Mouse (Mus musculus) right cerebral cortex, postnatal 14 days (tissue): ENCODE measurements around the gene Kcnma1.

Experiments used
- DNase-seq: peaks from one replicate; pipeline ENCODE4 v3.0.0; 2022

The Kcnma1 gene

DNA sequence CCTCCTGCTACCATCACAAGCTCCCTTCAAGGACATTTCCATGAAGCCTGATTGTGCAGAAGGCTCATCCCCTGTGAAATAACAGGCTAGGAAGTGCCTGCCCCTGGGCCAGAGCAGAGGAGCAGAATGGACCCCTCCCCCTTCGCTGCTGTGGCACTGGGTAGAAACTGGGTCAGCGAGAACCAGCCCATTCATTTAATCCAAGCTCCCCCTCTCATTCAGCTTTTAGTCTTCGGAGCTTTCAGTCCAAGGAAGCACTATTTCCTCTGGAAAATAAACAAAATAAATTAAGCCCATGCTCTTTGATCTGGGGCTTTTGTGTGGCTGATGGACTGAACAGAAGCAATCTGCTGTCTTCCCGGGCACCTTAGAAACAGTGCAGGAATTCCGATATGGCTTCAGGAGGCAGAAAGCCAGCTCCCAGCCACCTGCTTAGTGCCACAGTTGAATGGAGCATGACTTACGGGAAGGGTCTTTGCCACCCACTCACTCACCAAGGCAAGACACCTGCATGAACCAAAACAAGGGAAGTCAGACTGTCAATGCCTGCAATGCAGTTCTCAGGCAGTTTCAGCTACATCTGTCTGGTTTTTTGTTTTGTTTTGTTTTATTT, 165.7 kb downstream of the Kcnma1 start:
- peak; percentile 24 for DNase-seq

DNA sequence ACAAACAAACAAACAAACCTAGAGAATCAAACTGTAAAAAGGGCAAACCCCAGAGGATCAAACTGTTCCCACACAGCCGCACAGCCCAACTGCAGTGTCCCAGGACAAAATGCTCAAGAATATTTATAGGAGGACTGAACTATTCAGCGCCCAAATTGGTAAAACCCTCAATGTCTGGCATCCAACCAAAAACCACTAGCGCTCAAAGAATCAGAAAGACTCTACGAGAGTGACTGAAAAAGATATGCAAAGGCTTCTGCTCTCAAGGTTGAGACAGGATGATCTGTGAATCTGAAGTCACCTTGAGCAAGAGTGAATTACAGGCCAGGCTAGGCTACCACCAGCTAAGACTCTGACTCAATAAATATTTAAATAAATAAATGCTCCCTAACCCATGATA, 167.6 kb downstream of the Kcnma1 start:
- DNase-seq: no peak

DNA sequence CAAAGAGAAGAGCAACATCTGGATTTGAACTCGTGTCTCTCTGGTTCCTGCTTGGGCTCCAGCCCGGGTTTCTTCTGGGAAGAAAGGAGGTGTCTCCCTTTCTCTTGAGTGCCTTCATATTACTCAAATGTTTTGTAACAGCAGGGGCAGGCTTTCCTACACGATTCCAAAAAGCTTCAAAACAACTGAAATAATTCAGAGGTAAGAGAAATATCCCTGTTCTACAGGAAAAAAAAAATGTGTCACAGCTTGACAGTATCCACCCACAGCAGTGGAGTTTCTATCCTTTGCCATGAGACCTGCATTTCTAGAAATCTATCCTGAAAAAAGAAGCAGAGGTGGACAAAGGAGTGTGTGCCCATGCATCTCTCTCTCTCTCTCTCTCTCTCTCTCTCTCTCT, 172.3 kb downstream of the Kcnma1 start:
- no peak for DNase-seq

DNA sequence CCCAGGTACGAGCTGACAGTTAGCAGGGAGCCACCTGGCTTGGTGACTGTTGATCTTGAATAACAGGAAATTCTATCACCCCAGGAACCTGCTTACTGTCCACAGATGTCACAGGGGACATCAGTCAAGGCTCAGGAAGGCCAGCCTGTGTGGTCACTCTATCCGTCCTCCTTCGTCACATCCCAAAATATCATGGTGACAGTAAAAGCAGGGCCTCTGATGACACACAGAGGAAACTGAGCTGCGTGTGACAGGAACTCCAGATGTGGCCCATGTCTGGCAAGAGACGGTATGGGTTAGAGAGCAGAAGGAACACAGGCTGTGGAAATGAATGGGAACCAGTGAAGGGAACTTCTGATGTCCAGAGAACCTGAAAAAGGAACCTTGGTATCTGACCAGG, 174.7 kb downstream of the Kcnma1 start:
- DNase-seq: no peak

DNA sequence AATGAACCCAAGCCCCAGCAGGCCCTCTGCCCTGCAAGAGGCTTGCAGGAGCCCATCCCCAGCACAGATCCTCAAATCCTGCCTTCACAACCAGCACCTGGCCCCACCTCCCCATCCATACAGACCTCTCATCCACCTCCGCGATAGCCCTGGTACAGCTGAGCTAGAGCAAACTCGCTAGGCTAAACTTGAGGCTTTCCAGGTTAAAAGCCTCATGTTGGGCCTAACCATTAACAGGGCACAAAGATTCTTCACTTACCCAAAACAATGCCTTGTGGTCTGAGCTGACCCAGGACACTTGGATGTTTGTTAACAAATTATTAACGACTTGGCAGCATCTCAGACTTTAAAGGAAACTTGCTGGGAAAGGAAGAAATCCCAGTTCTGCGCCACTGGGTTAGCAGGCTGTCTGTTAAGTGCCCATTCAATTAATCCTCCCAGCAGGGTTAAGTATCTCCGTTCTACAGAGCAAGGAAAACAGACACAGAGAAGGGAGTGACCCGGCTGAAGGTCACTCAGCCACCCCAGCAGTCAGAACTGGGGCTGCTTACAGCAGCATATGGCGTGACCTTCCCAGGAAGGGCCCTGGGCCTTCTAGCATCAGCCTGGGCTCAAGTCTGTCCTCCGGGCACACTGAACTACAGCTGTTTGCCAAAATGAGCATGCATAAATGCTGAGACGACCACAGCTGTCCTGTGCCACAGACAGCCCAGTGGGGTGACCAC, 178.7 kb downstream of the Kcnma1 start:
- no peak for DNase-seq

DNA sequence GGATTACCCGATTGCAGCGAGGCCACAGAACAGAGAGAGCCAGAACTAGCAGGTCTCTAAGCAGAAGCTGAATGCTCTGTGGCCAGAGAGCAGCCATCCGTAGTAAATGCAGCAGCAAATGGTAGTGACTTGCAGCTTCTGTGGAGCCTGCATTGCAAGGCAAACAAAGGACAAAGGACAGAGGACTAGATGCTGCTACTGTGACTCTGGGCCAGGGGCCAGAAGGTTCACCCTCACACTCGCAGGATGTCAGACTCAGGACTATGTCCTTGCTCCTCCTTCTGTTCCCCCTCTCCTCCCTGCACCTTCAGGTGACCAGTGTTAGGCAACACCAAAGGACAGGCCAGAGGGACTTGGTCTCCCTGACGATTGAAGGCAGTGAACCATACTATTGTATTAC, 183.0 kb downstream of the Kcnma1 start:
- no peak for DNase-seq

DNA sequence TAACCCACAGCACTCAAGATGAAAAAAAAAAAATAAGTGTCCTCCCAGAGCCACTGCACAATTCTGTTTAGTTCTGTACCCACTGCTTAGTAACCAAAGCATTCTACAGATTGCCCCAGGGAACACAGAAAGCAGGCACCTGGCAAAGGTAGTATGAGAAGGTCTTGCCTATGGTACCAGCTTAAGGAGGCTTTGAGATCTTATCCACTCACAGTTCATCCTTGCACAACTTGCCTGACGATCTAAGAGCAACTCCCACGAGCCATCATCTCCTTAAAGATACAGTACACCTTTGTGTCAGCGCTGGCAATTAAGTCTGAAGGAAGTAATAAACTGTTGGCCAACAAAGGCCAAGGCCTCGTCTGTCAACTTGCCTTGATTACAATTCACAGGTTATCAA, 184.0 kb downstream of the Kcnma1 start:
- DNase-seq: no peak

DNA sequence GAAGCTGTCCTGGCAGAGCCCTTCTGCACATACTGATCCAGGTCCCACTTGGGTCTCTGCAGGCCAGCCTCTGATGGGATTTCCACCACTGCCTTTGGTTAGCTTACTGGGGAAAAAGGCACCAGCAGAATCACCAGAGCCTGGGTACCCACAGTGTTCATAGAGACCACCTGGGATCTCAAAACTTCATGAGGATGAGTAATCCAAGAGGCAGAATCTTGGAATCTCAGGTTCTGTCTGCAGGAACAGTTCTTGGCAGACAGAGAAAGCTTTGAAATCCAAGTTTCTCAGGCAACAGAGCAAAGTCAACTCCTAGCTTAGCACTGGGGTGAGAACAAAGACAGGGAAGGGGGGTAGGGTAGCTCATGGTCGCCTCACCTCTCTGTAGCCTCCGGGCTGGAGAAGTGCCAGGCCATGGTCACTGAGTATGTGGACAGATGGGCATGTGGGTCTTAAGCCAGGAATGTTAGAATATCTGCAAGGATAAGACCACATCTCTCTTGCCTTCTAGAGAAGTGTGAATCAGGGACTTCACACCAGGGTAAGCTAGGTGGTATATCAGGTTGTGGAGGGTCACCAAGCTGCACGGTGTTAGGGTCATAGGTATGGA, 185.5 kb downstream of the Kcnma1 start:
- peak; percentile 28 for DNase-seq

DNA sequence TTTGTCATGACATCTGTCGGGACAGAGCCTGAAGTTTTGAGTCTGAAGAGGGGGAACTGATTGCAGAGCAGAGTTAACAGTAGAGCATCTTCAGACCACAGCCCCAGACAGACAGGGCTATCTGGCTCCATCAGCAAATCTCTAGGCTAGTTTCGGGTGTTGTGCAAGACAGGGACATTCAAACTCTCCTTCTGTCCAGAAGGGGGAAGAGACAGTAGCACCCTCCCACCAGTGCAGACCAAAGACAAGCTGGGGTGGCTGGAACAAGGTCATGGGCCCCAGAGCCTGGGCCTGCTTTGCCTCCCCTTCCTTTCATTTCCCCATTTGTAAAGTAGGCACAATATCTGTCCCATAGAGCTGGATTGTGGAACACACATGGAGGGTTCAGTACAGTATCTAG, 189.4 kb downstream of the Kcnma1 start:
- no peak for DNase-seq

DNA sequence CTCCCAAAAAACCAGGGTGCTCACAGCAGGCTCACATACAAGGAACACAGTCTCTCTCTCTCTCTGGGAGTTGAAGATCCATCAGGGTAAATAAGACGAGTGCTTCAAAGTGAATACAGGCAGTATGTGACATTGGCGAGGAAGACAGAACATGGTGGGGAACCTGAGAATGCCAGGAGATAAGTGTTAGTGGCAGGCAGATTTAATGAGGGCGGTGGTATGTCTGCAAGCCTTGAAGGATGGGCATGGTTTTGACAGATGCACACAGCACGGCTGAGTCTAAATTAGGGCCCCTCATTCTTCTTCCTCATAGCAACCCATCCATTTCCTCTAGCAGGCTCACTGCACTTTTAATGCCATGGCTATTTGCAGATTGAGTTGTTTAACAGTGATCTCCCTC, 190.0 kb downstream of the Kcnma1 start:
- DNase-seq: no peak

DNA sequence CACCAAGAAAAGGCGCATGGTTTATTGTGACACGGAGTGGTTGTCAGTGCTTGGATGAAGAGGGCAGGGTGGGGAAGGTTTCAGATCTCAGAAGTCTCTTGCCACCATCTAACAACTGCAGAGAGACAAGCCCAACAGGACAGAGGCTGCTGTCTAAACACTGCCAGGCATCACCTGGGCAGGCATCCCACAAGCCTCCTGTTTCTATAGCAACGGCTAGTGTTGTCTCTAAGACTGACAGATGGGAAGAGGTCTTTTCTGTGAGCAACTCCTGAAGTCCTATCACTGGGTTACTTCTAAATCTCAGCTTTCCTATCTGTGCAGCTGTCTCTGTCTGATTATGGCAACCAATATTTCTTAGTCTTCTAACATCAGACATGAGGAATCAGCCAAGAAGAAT, 196.7 kb downstream of the Kcnma1 start:
- no peak for DNase-seq

DNA sequence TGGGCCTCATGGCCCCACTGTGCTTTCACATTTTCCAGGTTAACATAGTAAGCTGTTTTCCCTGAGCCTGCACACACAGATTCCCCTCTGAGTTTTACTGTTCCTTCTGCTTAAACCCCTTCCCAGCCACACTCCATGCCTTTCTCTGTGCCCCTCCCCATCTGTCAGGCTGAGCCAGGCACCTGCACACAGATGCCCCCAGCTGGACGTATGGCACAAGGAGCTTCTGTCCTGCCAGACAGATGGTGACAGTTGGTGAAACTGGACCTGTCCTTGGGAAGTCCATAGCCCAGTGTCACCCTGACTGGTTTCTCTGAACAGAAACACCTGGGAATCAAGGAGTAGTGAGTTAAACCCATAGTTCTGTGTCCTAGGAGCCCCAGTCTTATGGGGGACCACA, 204.2 kb downstream of the Kcnma1 start:
- no peak for DNase-seq

DNA sequence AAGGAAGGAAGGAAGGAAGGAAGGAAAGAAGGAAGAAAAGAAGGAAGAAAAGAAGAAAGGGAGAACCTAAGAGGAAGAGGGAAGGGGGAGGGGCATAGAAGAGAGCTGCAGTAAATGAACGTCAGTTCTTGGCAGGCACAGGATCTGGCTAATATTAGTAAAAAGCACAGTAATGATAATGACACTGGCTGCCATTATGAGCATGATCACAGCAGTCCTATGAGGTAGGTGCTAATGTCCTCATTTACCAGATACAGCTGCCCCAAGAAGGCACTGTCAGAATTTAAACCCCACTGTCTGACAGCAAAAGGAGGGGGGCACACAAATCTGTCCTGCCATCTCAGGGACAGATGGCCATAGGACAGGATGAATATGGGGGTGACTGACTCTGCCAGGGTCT, 205.2 kb downstream of the Kcnma1 start:
- DNase-seq: no peak

DNA sequence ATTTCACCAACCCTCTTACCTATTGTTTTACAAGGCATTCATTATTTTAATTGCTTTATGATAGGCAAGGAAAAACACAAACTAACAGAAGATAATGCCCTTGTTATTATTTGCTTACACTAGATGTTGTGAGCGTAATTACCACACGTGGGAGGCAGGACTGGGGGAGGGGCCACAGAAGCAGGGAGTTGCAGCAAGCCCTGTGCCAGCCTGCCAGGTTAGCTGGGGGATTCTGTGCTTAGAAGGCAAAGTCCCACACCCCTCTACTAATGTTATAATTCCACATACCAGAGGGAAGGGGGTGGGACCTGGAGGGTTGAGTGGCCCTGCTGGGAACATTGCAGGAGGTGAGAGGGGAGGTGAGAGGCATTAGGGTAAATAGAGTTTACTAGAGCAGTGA, 207.9 kb downstream of the Kcnma1 start:
- DNase-seq: no peak

DNA sequence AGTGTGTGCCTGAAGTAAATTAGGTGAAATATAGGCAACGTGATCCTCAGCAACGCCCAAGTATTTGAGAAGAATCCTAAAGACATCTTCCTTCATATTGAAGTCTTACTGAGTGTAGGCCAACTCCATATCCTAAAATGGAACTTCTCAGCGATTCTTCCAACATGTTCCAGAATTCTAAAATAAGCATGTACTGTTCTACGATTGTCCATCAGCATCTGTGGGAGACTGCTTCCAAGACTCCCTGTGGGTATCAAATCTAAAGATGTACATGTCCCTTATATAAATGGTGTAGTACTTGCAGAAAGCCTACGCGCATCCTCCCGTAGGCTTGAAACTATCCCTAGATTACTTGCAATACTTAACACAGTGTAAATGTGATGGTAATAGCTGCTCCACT, 217.4 kb downstream of the Kcnma1 start:
- no peak for DNase-seq

DNA sequence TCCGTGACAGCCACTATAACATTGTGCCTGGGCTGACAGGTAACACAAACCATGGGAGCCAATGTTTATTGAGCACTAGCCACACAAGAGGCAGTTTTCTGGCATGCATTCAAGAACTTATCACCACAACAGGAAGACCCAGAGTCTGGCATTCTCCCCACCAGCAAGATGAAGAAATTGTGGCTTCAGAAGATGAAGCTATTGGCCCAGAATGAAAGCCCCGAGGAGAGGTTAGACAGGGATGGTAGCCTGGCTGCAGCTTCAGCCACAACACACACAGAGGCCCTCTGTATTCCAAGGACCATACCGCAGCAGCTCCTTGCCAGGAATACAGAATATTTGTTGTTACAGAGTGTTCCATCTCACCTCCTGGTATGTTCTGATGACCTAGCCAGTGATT, 221.6 kb downstream of the Kcnma1 start:
- DNase-seq: no peak

DNA sequence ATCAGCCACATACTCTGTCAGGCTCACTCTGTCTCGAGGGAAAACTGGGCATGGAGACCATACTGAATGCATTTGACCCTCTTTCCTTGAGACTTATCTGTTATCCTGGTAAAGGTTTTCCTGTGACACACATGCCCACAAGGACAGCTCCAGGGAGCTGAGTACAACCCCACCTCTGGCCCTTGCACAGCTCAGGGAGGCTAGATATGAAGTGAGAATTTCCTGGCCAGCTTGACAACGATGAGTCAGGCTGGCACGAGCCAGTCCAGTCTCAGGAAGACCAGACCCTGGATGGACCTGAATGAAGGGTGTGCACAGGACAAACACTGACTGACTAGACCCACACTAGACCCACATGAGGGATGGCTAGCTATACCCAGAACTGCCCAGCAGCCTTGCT, 222.2 kb downstream of the Kcnma1 start:
- no peak for DNase-seq

DNA sequence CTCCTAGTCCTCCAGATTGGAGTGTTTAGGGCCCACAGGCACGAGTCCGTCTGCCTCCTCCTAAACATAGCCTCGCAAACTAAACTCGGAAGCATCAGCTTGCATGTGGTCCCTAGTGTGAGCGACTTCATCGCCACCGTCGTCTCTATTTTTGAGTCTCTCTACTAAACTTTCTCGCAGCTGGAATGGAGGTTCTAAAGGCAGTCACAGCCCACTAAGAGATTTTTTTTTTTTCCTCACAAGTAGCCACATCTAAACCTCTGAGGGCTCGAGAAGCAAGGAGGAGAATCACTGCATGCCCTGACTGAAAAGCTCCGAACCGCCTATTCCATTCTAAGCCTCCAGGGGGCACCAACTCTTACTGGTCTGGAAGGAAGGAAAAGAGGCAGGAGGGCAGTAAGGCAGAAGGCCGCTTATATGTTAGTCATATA, 223.0 kb downstream of the Kcnma1 start:
- peak; percentile 70 for DNase-seq

DNA sequence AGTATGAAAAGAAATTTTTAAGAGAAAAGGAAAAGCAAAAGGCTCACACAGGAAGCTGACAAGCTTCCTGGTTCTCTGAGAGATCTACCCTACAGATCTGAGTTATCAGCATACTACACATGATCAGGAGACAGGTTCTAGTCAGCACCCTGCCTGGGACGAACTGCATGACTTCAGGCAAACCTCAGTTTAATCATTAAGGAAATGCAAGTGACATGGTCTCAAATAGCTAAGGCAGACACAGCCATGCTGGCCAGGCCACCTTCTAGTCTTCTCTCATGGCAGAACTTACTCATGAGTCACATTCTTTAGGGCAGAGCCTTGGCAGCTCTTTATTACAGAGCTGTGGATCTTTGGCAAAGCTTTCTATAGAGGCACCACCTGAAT, 227.6 kb downstream of the Kcnma1 start:
- no peak for DNase-seq

DNA sequence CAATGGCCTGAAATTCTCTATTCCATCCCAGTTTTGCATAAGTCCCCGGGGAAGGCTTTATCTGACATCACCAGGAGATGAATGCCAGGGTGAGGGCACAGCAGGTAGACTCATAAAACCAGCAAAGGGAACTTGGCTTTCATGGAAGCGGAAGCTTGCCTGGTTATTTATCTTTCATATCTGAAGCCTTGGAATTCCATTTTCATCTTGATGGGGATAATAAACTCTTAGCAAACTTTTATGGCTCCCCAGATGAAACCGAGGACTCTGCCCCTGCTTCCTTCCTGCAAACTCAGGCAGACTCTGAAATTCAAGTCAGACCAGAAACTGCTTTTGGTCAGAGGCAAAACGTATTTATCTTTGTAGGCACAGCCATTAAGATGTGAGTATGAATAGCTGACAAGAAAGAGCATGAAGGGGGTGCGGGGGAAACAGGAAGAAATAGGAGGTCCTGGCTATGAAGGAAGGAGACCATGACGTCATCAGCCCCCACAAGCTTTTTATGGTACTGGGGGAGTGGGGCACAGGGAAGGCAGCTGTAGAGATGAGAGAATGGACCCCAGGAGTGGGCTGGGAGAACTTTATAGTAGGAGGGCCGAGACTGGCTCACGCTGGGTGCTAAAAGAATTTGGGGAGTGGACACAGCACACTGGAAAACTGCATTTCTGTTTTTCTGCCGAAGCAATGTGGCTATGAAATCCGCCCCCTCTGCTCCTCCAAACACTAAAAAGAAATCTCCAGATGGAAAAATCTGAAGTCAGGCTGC, 228.2 kb downstream of the Kcnma1 start:
- peak; percentile 32 for DNase-seq

DNA sequence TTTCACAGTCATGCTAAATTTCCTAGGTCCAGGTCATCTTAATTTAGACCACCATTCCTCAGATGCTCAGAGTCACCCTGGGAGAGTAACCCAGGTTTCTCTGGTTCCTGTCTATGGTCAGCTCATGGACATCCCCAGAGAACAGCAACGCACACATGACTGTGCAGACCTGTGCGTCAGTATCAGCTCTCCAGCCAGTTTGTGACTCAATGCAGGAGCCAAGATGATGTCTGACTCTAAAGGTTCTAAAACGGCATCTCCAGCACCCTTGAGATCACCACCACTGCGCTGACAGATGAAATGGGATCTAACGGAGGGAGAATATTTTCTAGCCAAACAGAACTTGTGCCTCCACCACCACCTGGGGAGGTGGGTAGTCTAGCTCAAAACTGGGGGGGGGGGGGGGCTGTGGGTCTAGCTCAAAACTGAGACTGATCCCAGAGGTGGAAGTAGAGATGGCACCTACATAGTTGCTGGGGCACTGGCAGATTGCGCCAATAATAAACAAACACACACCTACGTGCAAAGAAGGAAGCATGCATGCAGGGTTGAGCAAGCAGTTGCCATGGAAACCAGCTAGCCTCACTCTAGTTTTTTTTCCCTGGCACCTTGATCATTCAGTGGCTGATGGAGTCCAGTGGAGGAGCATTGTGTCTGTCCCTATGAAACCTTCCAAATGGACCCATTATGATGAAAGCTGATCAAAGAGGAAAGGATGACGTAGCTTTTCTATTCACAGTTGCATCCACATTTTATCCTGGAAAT, 231.3 kb downstream of the Kcnma1 start:
- no peak for DNase-seq

DNA sequence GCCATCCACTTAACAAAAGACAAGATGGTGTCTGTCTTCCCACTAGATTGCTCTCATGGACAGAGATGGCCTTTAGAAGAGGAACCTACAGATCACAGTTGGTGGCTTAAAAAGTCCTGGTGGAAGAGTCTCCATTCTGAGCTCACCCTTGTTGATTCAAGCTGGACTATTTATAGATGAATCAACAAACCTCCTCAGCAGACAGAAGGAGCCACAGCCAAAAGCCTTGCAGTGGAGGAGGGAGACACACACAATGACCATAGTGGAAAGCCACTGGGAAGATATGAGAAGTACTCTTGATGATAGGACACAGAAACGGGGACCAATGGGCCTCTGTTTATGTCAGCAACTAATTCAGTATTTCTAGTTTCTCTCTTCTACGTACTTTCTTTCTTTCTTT, 239.7 kb downstream of the Kcnma1 start:
- DNase-seq: no peak

DNA sequence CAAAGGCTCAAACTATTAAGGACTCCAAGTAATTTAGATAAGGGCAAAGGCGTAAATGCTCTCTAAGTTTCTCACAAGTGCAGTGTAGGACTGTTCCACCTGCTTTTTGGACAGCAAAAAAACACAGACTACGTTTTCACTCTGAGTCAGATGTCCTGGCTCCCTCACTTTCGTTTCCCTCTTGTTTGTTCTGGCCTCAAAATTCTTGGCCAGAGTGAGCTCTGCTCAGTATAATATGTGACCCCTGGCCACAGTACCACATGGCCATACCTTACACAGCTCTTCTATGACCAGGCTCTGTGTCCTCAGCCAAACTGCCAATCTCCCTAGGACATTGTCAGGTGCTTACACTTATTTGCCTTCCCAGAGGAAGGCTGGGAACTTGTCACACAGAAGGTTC, 241.6 kb downstream of the Kcnma1 start:
- DNase-seq: no peak
